Mouse (Mus musculus): ENCODE measurements around the gene Ppfibp1. TPM values are rescaled to one million over a fixed set of nuclear protein-coding genes. Genes with fewer than 3 reads are reported as not detected.

The Ppfibp1 gene
- polyA plus RNA-seq, 1 experiment = 60.2 TPM

- DNase-seq (ENCODE audit: extremely low spot score in 1 of 2, low spot score in 1 of 2) = no peak
Observed at GRCm38 (mm10) chr6:147076878-147077277, 188.6 kb downstream of the Ppfibp1 start.

DNA sequence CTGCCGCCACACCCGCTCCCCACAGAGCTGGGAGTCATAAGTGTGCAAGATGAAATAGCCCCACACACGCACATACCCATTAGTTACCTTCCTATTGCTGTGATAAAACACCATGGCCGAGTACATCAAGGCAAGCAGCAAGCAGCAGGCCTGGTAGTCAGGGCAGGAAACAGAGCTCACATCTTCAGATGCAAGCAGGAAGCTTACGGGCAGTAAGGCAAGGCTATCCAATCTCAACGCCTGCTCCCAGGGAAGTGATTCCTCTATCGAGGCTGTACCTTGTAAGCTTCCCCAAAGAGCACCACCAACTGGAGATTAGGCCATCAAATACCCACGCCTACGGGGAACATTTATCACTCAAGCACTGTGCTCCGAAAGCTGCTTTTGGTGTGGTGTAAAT is 191.6 kb downstream of the Ppfibp1 start:
- DNase-seq (ENCODE audit: extremely low spot score in 1 of 2, low spot score in 1 of 2) = no peak

Other genes starting within 250 kb of the Ppfibp1 start
- gene Med21, start 245.9 kb upstream of the Ppfibp1 start, polyA plus RNA-seq (2012; rRNA removed) = 65.5 and 68.3 TPM in 2 replicates
- 27.6 and 29.3 TPM in 2 replicates for gene Tm7sf3, start 245.7 kb upstream of the Ppfibp1 start, polyA plus RNA-seq (2012; rRNA removed)
- 17.8 and 18.3 TPM in 2 replicates for gene Stk38l, start 163.5 kb upstream of the Ppfibp1 start, polyA plus RNA-seq (2012; rRNA removed)
- 19.9 and 20.6 TPM in 2 replicates for gene Arntl2, start 92.4 kb upstream of the Ppfibp1 start, polyA plus RNA-seq (2012; rRNA removed)
- 0.08 and 0.20 TPM in 2 replicates for gene Smco2, start 38.4 kb upstream of the Ppfibp1 start, polyA plus RNA-seq (2012; rRNA removed)
- gene 1700034J05Rik, start 65.9 kb downstream of the Ppfibp1 start, polyA plus RNA-seq (2012; rRNA removed) = not detected in 2 replicates
- gene Rep15, start 144.1 kb downstream of the Ppfibp1 start, polyA plus RNA-seq (2012; rRNA removed) = 3.4 and 3.8 TPM in 2 replicates
- gene Mrps35, start 154.3 kb downstream of the Ppfibp1 start, polyA plus RNA-seq (2012; rRNA removed) = 32.6 and 35.4 TPM in 2 replicates
- gene Mansc4, start 198.5 kb downstream of the Ppfibp1 start, polyA plus RNA-seq (2012; rRNA removed) = 0.21 and 0.54 TPM in 2 replicates
- gene Klhl42, start 202.9 kb downstream of the Ppfibp1 start, polyA plus RNA-seq (2012; rRNA removed) = 13.0 and 14.4 TPM in 2 replicates

Data from frontal cortex, adult 2 months (tissue).